Mouse (Mus musculus) forebrain, embryonic 10.5 days (tissue): ENCODE results near the gene Meis2. TPM values are rescaled to one million over a fixed set of nuclear protein-coding genes. Genes with fewer than 3 reads are reported as not detected.
A peak's percentile ranks its signal among the peaks of the same experiment; 100 is the strongest.

Experiments used
- DNase-seq: peaks from one replicate; pipeline ENCODE4 v3.0.0-alpha.2; 2017; ENCODE audit warnings: low spot score; ENCODE audit errors: extremely low spot score
- H3K27ac ChIP-seq: fragments of 300-500 bp; sonication (generic); 2 replicates; pipeline ENCODE4 v1.5.1; 2016; ENCODE audit warnings: mild to moderate bottlenecking
- H3K27me3 ChIP-seq: fragments of 300-500 bp; sonication (generic); 2 replicates; pipeline ENCODE4 v1.6.1; 2016; ENCODE audit warnings: mild to moderate bottlenecking; ENCODE audit not compliant: poor library complexity, severe bottlenecking
- H3K36me3 ChIP-seq: fragments of 300-500 bp; sonication (generic); replicated peaks from 2 replicates; pipeline ENCODE4 v1.6.1; 2016; ENCODE audit warnings: mild to moderate bottlenecking, moderate library complexity
- H3K4me1 ChIP-seq: fragments of 300-500 bp; sonication (generic); 2 replicates; pipeline ENCODE4 v1.6.1; 2016
- H3K4me3 ChIP-seq: fragments of 300-500 bp; sonication (generic); 2 replicates; pipeline ENCODE4 v1.5.1; 2016; ENCODE audit warnings: mild to moderate bottlenecking, moderate library complexity
- H3K9me3 ChIP-seq: fragments of 300-500 bp; sonication (generic); 2 replicates; pipeline ENCODE4 v1.6.1; 2016; ENCODE audit warnings: mild to moderate bottlenecking, moderate library complexity
- WGBS: fragments of 180-500 bp; shearing (Covaris S2); methylation state at CpG from one replicate; pipeline ENCODE4 v1.1.7; 2016; 5-methylcytosine and 5-hydroxymethylcytosine counted together
- polyA plus RNA-seq: library from polyadenylated mRNA; unstranded; fragments of >200 nt; fragmentation: Nextera tagmentation; extraction: Ambion mirVana; gene quantifications from 2 replicates; pipeline ENCODE4 v1.2.1, GENCODE M21; 2016

Gene Meis2
- polyA plus RNA-seq, 1 experiment from 2014 or later = 32.5 TPM

GRCm38 (mm10) chr2:116073311-116073904 is 7.8 kb upstream of the Meis2 start:
- 5% methylated on average over 9 of the region's 9 CpGs for WGBS
- Histone ChIP-seq H3K9me3 (no peaks in the 10 kb centered on the region), H3K27me3 (peaks cover 99% of the 10 kb centered on the region), H3K4me1 (peaks cover 69% of the 10 kb centered on the region), H3K4me3 (no peak overlapping the region), H3K36me3 (no peaks in the 10 kb centered on the region), H3K27ac (no peak overlapping the region)
- DNase-seq = no peak

- H3K4me1 ChIP-seq = peaks cover 76% of the 10 kb centered on the region
- H3K9me3 ChIP-seq = no peaks in the 10 kb centered on the region
- H3K27me3 ChIP-seq = peaks cover 99% of the 10 kb centered on the region
- DNase-seq = no peak
- H3K4me3 ChIP-seq = peak overlapping the region; percentile 76
- H3K27ac ChIP-seq = no peak overlapping the region
- no peaks in the 10 kb centered on the region for H3K36me3 ChIP-seq
- 4% methylated on average over 5 of the region's 5 CpGs for whole genome bisulfite sequencing
These were observed 7.1 kb upstream of the Meis2 start for GRCm38 (mm10) chr2:116072706-116073105.

- DNase-seq = peak; percentile 34
- H3K9me3 ChIP-seq = no peaks in the 10 kb centered on the region
- under 1% methylated on average over 13 of the region's 13 CpGs for WGBS
- peaks cover 99% of the 10 kb centered on the region for H3K27me3 ChIP-seq
- H3K27ac ChIP-seq = 0 out of 2 replicates have a peak overlapping the region, but pooled peaks have one; percentile 25
- H3K4me3 ChIP-seq = peak overlapping the region; percentile 76
- no peaks in the 10 kb centered on the region for H3K36me3 ChIP-seq
- peaks cover 80% of the 10 kb centered on the region for H3K4me1 ChIP-seq
These were observed 6.6 kb upstream of the Meis2 start for GRCm38 (mm10) chr2:116072321-116072640.

GRCm38 (mm10) chr2:116071571-116072320 is 6.1 kb upstream of the Meis2 start:
- WGBS = 1% methylated on average over 25 of the region's 25 CpGs
- Histone ChIP-seq H3K9me3 (no peaks in the 10 kb centered on the region), H3K36me3 (no peaks in the 10 kb centered on the region), H3K27ac (0 out of 2 replicates have a peak overlapping the region, but pooled peaks have one; percentile 25), H3K4me3 (peak overlapping the region; percentile 76), H3K27me3 (peaks cover 99% of the 10 kb centered on the region), H3K4me1 (peaks cover 85% of the 10 kb centered on the region)
- DNase-seq = peak; percentile 59

- peaks cover 91% of the 10 kb centered on the region for H3K27me3 ChIP-seq
- H3K36me3 ChIP-seq = no peaks in the 10 kb centered on the region
- peak overlapping the region; percentile 76 for H3K4me3 ChIP-seq
- no peaks in the 10 kb centered on the region for H3K9me3 ChIP-seq
- peak overlapping the region; percentile 71 for H3K27ac ChIP-seq
- peaks cover 84% of the 10 kb centered on the region for H3K4me1 ChIP-seq
- DNase-seq = no peak
- WGBS = 7% methylated on average over 10 of the region's 10 CpGs
These were observed 5.2 kb upstream of the Meis2 start for GRCm38 (mm10) chr2:116070614-116071425.

GRCm38 (mm10) chr2:116069451-116070225 is 4.0 kb upstream of the Meis2 start:
- peaks cover 72% of the 10 kb centered on the region for H3K4me1 ChIP-seq
- peaks cover 79% of the 10 kb centered on the region for H3K27me3 ChIP-seq
- H3K4me3 ChIP-seq = peak overlapping the region; percentile 76
- H3K36me3 ChIP-seq = no peaks in the 10 kb centered on the region
- H3K27ac ChIP-seq = peak overlapping the region; percentile 90
- H3K9me3 ChIP-seq = no peaks in the 10 kb centered on the region
- WGBS = under 1% methylated on average over 8 of the region's 8 CpGs
- DNase-seq = peak; percentile 30

- Histone ChIP-seq H3K9me3 (no peaks in the 10 kb centered on the region), H3K27me3 (peaks cover 72% of the 10 kb centered on the region), H3K4me3 (peak overlapping the region; percentile 76), H3K36me3 (no peaks in the 10 kb centered on the region), H3K4me1 (peaks cover 69% of the 10 kb centered on the region), H3K27ac (peak overlapping the region; percentile 90)
- no peak for DNase-seq
- WGBS = 4% methylated on average over 7 of the region's 7 CpGs
These were observed 3.3 kb upstream of the Meis2 start for GRCm38 (mm10) chr2:116068901-116069300.

- Histone ChIP-seq H3K9me3 (no peaks in the 10 kb centered on the region), H3K36me3 (no peaks in the 10 kb centered on the region), H3K4me3 (peak overlapping the region; percentile 76), H3K4me1 (peaks cover 70% of the 10 kb centered on the region), H3K27me3 (peaks cover 68% of the 10 kb centered on the region), H3K27ac (peak overlapping the region; percentile 90)
- 2% methylated on average over 11 of the region's 11 CpGs for WGBS
- no peak for DNase-seq
These were observed 2.8 kb upstream of the Meis2 start for GRCm38 (mm10) chr2:116068461-116068860.

- peaks cover 74% of the 10 kb centered on the region for H3K4me1 ChIP-seq
- peak overlapping the region; percentile 76 for H3K4me3 ChIP-seq
- H3K27me3 ChIP-seq = peaks cover 66% of the 10 kb centered on the region
- H3K27ac ChIP-seq = peak overlapping the region; percentile 90
- WGBS = under 1% methylated on average over 15 of the region's 15 CpGs
- peak; percentile 49 for DNase-seq
- no peaks in the 10 kb centered on the region for H3K9me3 ChIP-seq
- no peaks in the 10 kb centered on the region for H3K36me3 ChIP-seq
These were observed 2.1 kb upstream of the Meis2 start for GRCm38 (mm10) chr2:116067711-116068110.

- H3K27ac ChIP-seq = peak overlapping the region; percentile 90
- peaks cover 66% of the 10 kb centered on the region for H3K27me3 ChIP-seq
- peaks cover 74% of the 10 kb centered on the region for H3K4me1 ChIP-seq
- peak; percentile 85 for DNase-seq
- no peaks in the 10 kb centered on the region for H3K9me3 ChIP-seq
- 0% methylated on average over 27 of the region's 27 CpGs for WGBS
- no peaks in the 10 kb centered on the region for H3K36me3 ChIP-seq
- peak overlapping the region; percentile 76 for H3K4me3 ChIP-seq
These were observed 1.4 kb upstream of the Meis2 start for GRCm38 (mm10) chr2:116067065-116067497.

- Histone ChIP-seq H3K9me3 (no peaks in the 10 kb centered on the region), H3K36me3 (no peaks in the 10 kb centered on the region), H3K27me3 (peaks cover 59% of the 10 kb centered on the region), H3K4me3 (peak overlapping the region; percentile 76), H3K27ac (peak overlapping the region; percentile 90), H3K4me1 (peaks cover 74% of the 10 kb centered on the region)
- WGBS = under 1% methylated on average over 36 of the region's 36 CpGs
- peak; percentile 62 for DNase-seq
These were observed 660 bp upstream of the Meis2 start for GRCm38 (mm10) chr2:116066057-116066941.
